Mouse (Mus musculus) CH12.LX (cell line): ENCODE results near the gene Nectin2. TPM values are rescaled to one million over a fixed set of nuclear protein-coding genes. Genes with fewer than 3 reads are reported as not detected.
A peak's percentile ranks its signal among the peaks of the same experiment; 100 is the strongest.

Experiments
- DNase-seq: peaks from one replicate; pipeline ENCODE4 v3.0.0-alpha.2; 2013; ENCODE audit errors: extremely low read depth
- H3K27ac ChIP-seq: 2 replicates; pipeline ENCODE4 v1.5.1; 2012; ENCODE audit warnings: low read depth, mild to moderate bottlenecking, control low read depth, moderate library complexity; ENCODE audit not compliant: insufficient read depth
- H3K27me3 ChIP-seq: replicated peaks from 2 replicates; pipeline ENCODE3; 2012; ENCODE audit warnings: inconsistent platforms
- H3K36me3 ChIP-seq, 2 experiments: replicated peaks in 1 of 2; 2 replicates each; pipeline versions ENCODE3 to v1.6.1; 2012; ENCODE audit warnings: inconsistent platforms in 1 of 2, low read length in 1 of 2, mild to moderate bottlenecking in 1 of 2, mixed read lengths in 1 of 2, moderate library complexity in 1 of 2; ENCODE audit not compliant: control insufficient read depth in 1 of 2, insufficient read depth in 1 of 2
- H3K4me1 ChIP-seq, 2 experiments: 2 replicates each; pipeline ENCODE4 v1.6.1; 2012; ENCODE audit warnings: inconsistent platforms in 1 of 2, moderate library complexity in 1 of 2; ENCODE audit not compliant: insufficient read depth in 2 of 2, control insufficient read depth in 1 of 2
- H3K4me2 ChIP-seq: 2 replicates; pipeline ENCODE4 v1.6.1; 2012; ENCODE audit warnings: low read depth, mild to moderate bottlenecking, control low read depth; ENCODE audit not compliant: poor library complexity, insufficient read depth, severe bottlenecking
- H3K4me3 ChIP-seq, 3 experiments: fragments of 150-350 bp in 1 of 3; sonication (generic) in 1 of 3; replicated peaks in 1 of 3; 2 replicates each; pipeline versions ENCODE3 to v1.5.1; 2011 to 2012; ENCODE audit warnings: low read depth in 2 of 3, low read length in 2 of 3, mild to moderate bottlenecking in 2 of 3, moderate library complexity in 2 of 3, control low read depth in 1 of 3, improper control_type of control experiment in 1 of 3, inconsistent platforms in 1 of 3, mixed read lengths in 1 of 3; ENCODE audit not compliant: poor library complexity in 1 of 3
- H3K79me2 ChIP-seq: replicated peaks from 2 replicates; pipeline ENCODE4 v1.6.1; 2012; ENCODE audit warnings: mild to moderate bottlenecking, moderate library complexity; ENCODE audit not compliant: control insufficient read depth, poor library complexity, insufficient read depth, severe bottlenecking; ENCODE audit errors: extremely low read depth
- H3K9ac ChIP-seq: 2 replicates; pipeline ENCODE4 v1.6.1; 2012; ENCODE audit warnings: low read depth, mild to moderate bottlenecking, control low read depth, moderate library complexity; ENCODE audit not compliant: insufficient read depth
- H3K9me3 ChIP-seq: replicated peaks from 2 replicates; pipeline ENCODE3; 2012; ENCODE audit warnings: low read length, inconsistent platforms, mixed read lengths
- CHD2 ChIP-seq: IDR thresholded peaks from 2 replicates; pipeline ENCODE4 v1.6.1; 2011; ENCODE audit warnings: low read length, improper control_type of control experiment
- CTCF ChIP-seq, 2 experiments: IDR thresholded peaks in 1 of 2; conservative IDR thresholded peaks in 1 of 2; 2 replicates each; pipeline ENCODE4 v1.5.1; 2011 to 2012; ENCODE audit warnings: low read depth in 2 of 2, low read length in 2 of 2, improper control_type of control experiment in 1 of 2, inconsistent platforms in 1 of 2, mild to moderate bottlenecking in 1 of 2, moderate library complexity in 1 of 2
- ELF1 ChIP-seq: IDR thresholded peaks from 2 replicates; pipeline ENCODE4 v1.6.1; 2014; ENCODE audit warnings: low read depth, mild to moderate bottlenecking, inconsistent platforms, low read length, improper control_type of control experiment
- EP300 ChIP-seq: IDR thresholded peaks from 2 replicates; pipeline ENCODE4 v1.6.1; 2011; ENCODE audit warnings: low read length, improper control_type of control experiment
- ETS1 ChIP-seq: conservative IDR thresholded peaks from 2 replicates; pipeline ENCODE4 v1.6.1; 2012; ENCODE audit warnings: low read depth, mild to moderate bottlenecking, inconsistent platforms, low read length, improper control_type of control experiment, moderate library complexity
- HCFC1 ChIP-seq: IDR thresholded peaks from 2 replicates; pipeline ENCODE4 v1.6.1; 2012; ENCODE audit warnings: low read depth, mild to moderate bottlenecking, inconsistent platforms, low read length, improper control_type of control experiment
- IRF4 ChIP-seq: IDR thresholded peaks from 2 replicates; pipeline ENCODE4 v1.6.1; 2014; ENCODE audit warnings: low read depth, mild to moderate bottlenecking, inconsistent platforms, low read length, improper control_type of control experiment
- MAFK ChIP-seq: IDR thresholded peaks from 2 replicates; pipeline ENCODE4 v1.6.1; 2011; ENCODE audit warnings: low read length, improper control_type of control experiment; ENCODE audit not compliant: insufficient replicate concordance
- MAX ChIP-seq: IDR thresholded peaks from 2 replicates; pipeline ENCODE4 v1.6.1; 2011; ENCODE audit warnings: low read length, improper control_type of control experiment
- NELFE ChIP-seq: IDR thresholded peaks from 2 replicates; pipeline ENCODE4 v1.6.1; 2011; ENCODE audit warnings: low read depth, low read length, improper control_type of control experiment
- POLR2A ChIP-seq: IDR thresholded peaks from 2 replicates; pipeline ENCODE4 v1.6.1; 2011; ENCODE audit warnings: low read depth, mild to moderate bottlenecking, improper control_type of control experiment, low read length
- RCOR1 ChIP-seq: conservative IDR thresholded peaks from 2 replicates; pipeline ENCODE4 v1.6.1; 2012; ENCODE audit warnings: low read depth, mild to moderate bottlenecking, inconsistent platforms, low read length, improper control_type of control experiment
- TBP ChIP-seq: conservative IDR thresholded peaks from 2 replicates; pipeline ENCODE4 v1.6.1; 2011; ENCODE audit warnings: low read depth, low read length, improper control_type of control experiment
- TCF12 ChIP-seq: IDR thresholded peaks from 2 replicates; pipeline ENCODE4 v1.6.1; 2014; ENCODE audit warnings: low read depth, mild to moderate bottlenecking, inconsistent platforms, low read length, improper control_type of control experiment
- ZKSCAN1 ChIP-seq: IDR thresholded peaks from 2 replicates; pipeline ENCODE4 v1.6.1; 2012; ENCODE audit warnings: low read depth, inconsistent platforms, low read length, improper control_type of control experiment, borderline replicate concordance
- ZNF384 ChIP-seq: IDR thresholded peaks from 2 replicates; pipeline ENCODE4 v1.6.1; 2012; ENCODE audit warnings: low read depth, low read length, improper control_type of control experiment, inconsistent platforms
- dilution Hi-C: fragments of 300-500 bp; cut with MboI; formaldehyde crosslinking; loops from 2 replicates; pipeline ENCODE4 v1.14.3; 2020; ENCODE audit warnings: low sequenced_read_pairs; ENCODE audit not compliant: extremely low pct_unique_long_range_greater_than_20kb, extremely low pct_ligation_motif_present
- in situ Hi-C: fragments of 300-500 bp; cut with MboI; formaldehyde crosslinking; loops from 3 replicates; pipeline ENCODE4 v1.14.3; 2019; ENCODE audit warnings: low sequenced_read_pairs, low pct_ligation_motif_present, low pct_unique_long_range_greater_than_20kb, mixed read lengths
- polyA plus RNA-seq: library from polyadenylated mRNA; unstranded; fragments of >175 nt; gene quantifications from 2 replicates; pipeline ENCODE4 v1.2.1, GENCODE M21; 2012; ENCODE audit warnings: low read depth; ENCODE audit not compliant: insufficient read length
- total RNA-seq, 2 experiments: library from RNA; depleted of rRNA; stranded (reverse); fragments of 300-350 nt in 1 of 2; fragments of >200 nt in 1 of 2; gene quantifications; 2 replicates each; pipeline ENCODE4 v1.2.3; 2012 to 2014

The Nectin2 gene
- total and polyA plus RNA-seq, 3 experiments: 3.0 to 14.1 (median 6.3) TPM

DNA sequence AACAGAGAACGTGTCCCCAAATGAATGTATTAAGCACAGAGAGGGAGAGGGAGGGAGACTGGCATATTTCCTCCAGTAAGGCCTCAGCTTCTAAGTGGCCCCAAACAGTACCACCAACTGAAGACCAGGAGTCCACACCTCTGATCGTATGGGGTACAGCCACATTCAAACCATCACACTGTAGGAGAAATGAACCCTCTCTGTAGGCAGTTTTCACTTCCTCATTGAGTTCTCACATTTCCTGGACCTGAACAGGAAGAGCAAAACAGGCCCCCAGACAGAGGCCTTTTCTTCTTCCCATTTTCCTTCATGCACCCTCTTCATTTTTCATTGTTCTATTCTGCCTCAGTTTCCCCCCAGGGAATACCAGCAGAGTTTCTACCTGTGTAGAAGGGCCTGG, 82.8 kb downstream of the Nectin2 start:
- Histone ChIP-seq H3K9ac (no peak overlapping the region), H3K9me3 (no peaks in the 10 kb centered on the region), H3K79me2 (peaks cover 22% of the 10 kb centered on the region), H3K4me2 (no peak overlapping the region), H3K36me3 (peaks cover 5% of the 10 kb centered on the region in 2 experiments), H3K27ac (peak overlapping the region; percentile 72), H3K4me1 (peaks cover 14 to 45% of the 10 kb centered on the region in 2 experiments; a peak in 3 of 4 replicates), H3K4me3 (no peak overlapping the region), H3K27me3 (peaks cover 2% of the 10 kb centered on the region)
- dilution Hi-C loops (no loop called here), in situ Hi-C loops (loop anchor here (5.0 kb wide), 2 partner anchors 45 to 205 kb away; no protein-coding TSS in a partner anchor)
- peak; percentile 52 for DNase-seq
- no peak for TF ChIP-seq CTCF (conservative IDR thresholded peaks at IDR 0.05 in 1 of 2, IDR thresholded peaks at IDR 0.05 in 1 of 2; ENCODE audit: low read depth in 2 of 2, low read length in 2 of 2)
- TF ChIP-seq HCFC1: 0 out of 2 replicates have a peak, but pooled peaks have one; percentile 22
- peak; percentile 79 for TF ChIP-seq ELF1
- peak; percentile 45; the same call in 1 of the 2 replicates for TF ChIP-seq MAFK
- TF ChIP-seq MAX: peak; percentile 50; the same call in 1 of the 2 replicates
- TF ChIP-seq NELFE: peak; percentile 26; the same call in 1 of the 2 replicates
- TF ChIP-seq CHD2: peak; percentile 50; the same call in 1 of the 2 replicates
- 0 out of 2 replicates have a peak, but pooled peaks have one; percentile 37 for TF ChIP-seq TBP
- peak; percentile 91 for TF ChIP-seq IRF4
- no peak for TF ChIP-seq POLR2A
- TF ChIP-seq EP300: peak; percentile 87
- no peak for TF ChIP-seq ETS1
- TF ChIP-seq ZKSCAN1: no peak; the same call in 1 of the 2 replicates
- 0 out of 2 replicates have a peak, but pooled peaks have one; percentile 31 for TF ChIP-seq TCF12
- 0 out of 2 replicates have a peak, but pooled peaks have one; percentile 67 for TF ChIP-seq RCOR1

- Histone ChIP-seq H3K27me3 (peaks cover 2% of the 10 kb centered on the region), H3K9ac (no peak overlapping the region), H3K4me2 (no peak overlapping the region), H3K79me2 (peaks cover 29% of the 10 kb centered on the region), H3K9me3 (no peaks in the 10 kb centered on the region), H3K36me3 (peaks cover 9 to 12% of the 10 kb centered on the region in 2 experiments), H3K4me3 (no peak overlapping the region), H3K27ac (peak overlapping the region; percentile 72), H3K4me1 (peaks cover 14 to 49% of the 10 kb centered on the region in 2 experiments; a peak in 3 of 4 replicates)
- in situ Hi-C loops: loop anchor here (5.0 kb wide), 2 partner anchors 46 to 206 kb away; no protein-coding TSS in a partner anchor
- dilution Hi-C loops: no loop called here
- DNase-seq: peak; percentile 62
- TF ChIP-seq ZNF384 (peak; percentile 65), CTCF (conservative IDR thresholded peaks at IDR 0.05 in 1 of 2, IDR thresholded peaks at IDR 0.05 in 1 of 2; ENCODE audit: low read depth in 2 of 2, low read length in 2 of 2) (peak in 1 of 2 experiments; percentile 42; a peak in 2 of 4 replicates), TCF12 (no peak)
Measured at GRCm38 (mm10) chr7:19666750-19667149, 83.5 kb downstream of the Nectin2 start.

Other genes starting within 250 kb of the Nectin2 start
Only the 20 nearest of the 25 such genes appear.
- gene Ppp1r37, start 187.4 kb downstream of the Nectin2 start, total RNA-seq (2012; rRNA removed): 13.8 and 14.2 TPM in 2 replicates
- 7.3 and 7.7 TPM in 2 replicates for gene Ppp1r37, start 187.4 kb downstream of the Nectin2 start, total RNA-seq (2014; rRNA removed)
- gene Ppp1r37, start 187.4 kb downstream of the Nectin2 start, polyA plus RNA-seq: 15.7 and 16.5 TPM in 2 replicates
- 26.5 and 30.0 TPM in 2 replicates for gene Zfp296, start 173.2 kb downstream of the Nectin2 start, total RNA-seq (2012; rRNA removed)
- 8.6 and 10.7 TPM in 2 replicates for gene Zfp296, start 173.2 kb downstream of the Nectin2 start, total RNA-seq (2014; rRNA removed)
- gene Zfp296, start 173.2 kb downstream of the Nectin2 start, polyA plus RNA-seq: 37.6 and 44.0 TPM in 2 replicates
- 52.5 and 63.2 TPM in 2 replicates for gene Gemin7, start 172.9 kb downstream of the Nectin2 start, total RNA-seq (2012; rRNA removed)
- 89.6 and 101 TPM in 2 replicates for gene Gemin7, start 172.9 kb downstream of the Nectin2 start, total RNA-seq (2014; rRNA removed)
- gene Gemin7, start 172.9 kb downstream of the Nectin2 start, polyA plus RNA-seq: 59.3 and 64.4 TPM in 2 replicates
- gene Clasrp, start 146.0 kb downstream of the Nectin2 start, total RNA-seq (2012; rRNA removed): 43.4 and 45.4 TPM in 2 replicates
- 14.5 and 17.5 TPM in 2 replicates for gene Clasrp, start 146.0 kb downstream of the Nectin2 start, total RNA-seq (2014; rRNA removed)
- gene Clasrp, start 146.0 kb downstream of the Nectin2 start, polyA plus RNA-seq: 59.4 and 62.6 TPM in 2 replicates
- gene Relb, start 121.0 kb downstream of the Nectin2 start, total RNA-seq (2012; rRNA removed): 37.8 and 58.1 TPM in 2 replicates
- gene Relb, start 121.0 kb downstream of the Nectin2 start, total RNA-seq (2014; rRNA removed): 41.5 and 44.0 TPM in 2 replicates
- 50.6 and 59.6 TPM in 2 replicates for gene Relb, start 121.0 kb downstream of the Nectin2 start, polyA plus RNA-seq
- gene Clptm1, start 85.5 kb downstream of the Nectin2 start, total RNA-seq (2012; rRNA removed): 43.6 and 43.9 TPM in 2 replicates
- gene Clptm1, start 85.5 kb downstream of the Nectin2 start, total RNA-seq (2014; rRNA removed): 33.8 and 34.0 TPM in 2 replicates
- gene Clptm1, start 85.5 kb downstream of the Nectin2 start, polyA plus RNA-seq: 54.7 and 70.9 TPM in 2 replicates
- gene Apoc2, start 72.5 kb downstream of the Nectin2 start, total RNA-seq (2012; rRNA removed): not detected in 2 replicates
- not detected in 2 replicates for gene Apoc2, start 72.5 kb downstream of the Nectin2 start, total RNA-seq (2014; rRNA removed)
- gene Apoc2, start 72.5 kb downstream of the Nectin2 start, polyA plus RNA-seq: not detected in 2 replicates
- gene Gm44805, start 69.1 kb downstream of the Nectin2 start, total RNA-seq (2012; rRNA removed): not detected in 2 replicates
- gene Gm44805, start 69.1 kb downstream of the Nectin2 start, total RNA-seq (2014; rRNA removed): not detected in 2 replicates
- gene Gm44805, start 69.1 kb downstream of the Nectin2 start, polyA plus RNA-seq: not detected in 2 replicates
- not detected in 2 replicates for gene Apoc4, start 69.0 kb downstream of the Nectin2 start, total RNA-seq (2012; rRNA removed)
- gene Apoc4, start 69.0 kb downstream of the Nectin2 start, total RNA-seq (2014; rRNA removed): not detected in 2 replicates
- not detected in 2 replicates for gene Apoc4, start 69.0 kb downstream of the Nectin2 start, polyA plus RNA-seq
- not detected in 2 replicates for gene Apoc1, start 57.8 kb downstream of the Nectin2 start, total RNA-seq (2012; rRNA removed)
- not detected in 2 replicates for gene Apoc1, start 57.8 kb downstream of the Nectin2 start, total RNA-seq (2014; rRNA removed)
- gene Apoc1, start 57.8 kb downstream of the Nectin2 start, polyA plus RNA-seq: not detected in 2 replicates
- 10.0 and 10.5 TPM in 2 replicates for gene Apoe, start 51.3 kb downstream of the Nectin2 start, total RNA-seq (2012; rRNA removed)
- 6.2 and 6.4 TPM in 2 replicates for gene Apoe, start 51.3 kb downstream of the Nectin2 start, total RNA-seq (2014; rRNA removed)
- 16.7 and 21.4 TPM in 2 replicates for gene Apoe, start 51.3 kb downstream of the Nectin2 start, polyA plus RNA-seq
- gene Tomm40, start 35.0 kb downstream of the Nectin2 start, total RNA-seq (2012; rRNA removed): 179 and 214 TPM in 2 replicates
- gene Tomm40, start 35.0 kb downstream of the Nectin2 start, total RNA-seq (2014; rRNA removed): 115 TPM in 2 replicates
- 197 and 221 TPM in 2 replicates for gene Tomm40, start 35.0 kb downstream of the Nectin2 start, polyA plus RNA-seq
- gene Bcam, start 20.5 kb upstream of the Nectin2 start, total RNA-seq (2012; rRNA removed): 8.2 and 10.9 TPM in 2 replicates
- gene Bcam, start 20.5 kb upstream of the Nectin2 start, total RNA-seq (2014; rRNA removed): 2.4 and 3.0 TPM in 2 replicates
- 4.8 and 5.3 TPM in 2 replicates for gene Bcam, start 20.5 kb upstream of the Nectin2 start, polyA plus RNA-seq
- 30.8 and 38.9 TPM in 2 replicates for gene Cblc, start 46.3 kb upstream of the Nectin2 start, total RNA-seq (2012; rRNA removed)
- gene Cblc, start 46.3 kb upstream of the Nectin2 start, total RNA-seq (2014; rRNA removed): 6.4 and 7.2 TPM in 2 replicates
- 12.7 and 13.4 TPM in 2 replicates for gene Cblc, start 46.3 kb upstream of the Nectin2 start, polyA plus RNA-seq
- 15.8 and 18.8 TPM in 2 replicates for gene Bcl3, start 72.3 kb upstream of the Nectin2 start, total RNA-seq (2012; rRNA removed)
- 3.2 and 3.8 TPM in 2 replicates for gene Bcl3, start 72.3 kb upstream of the Nectin2 start, total RNA-seq (2014; rRNA removed)
- gene Bcl3, start 72.3 kb upstream of the Nectin2 start, polyA plus RNA-seq: 17.9 and 25.2 TPM in 2 replicates
- 0.59 TPM in 1 of 2 replicates, not detected in the other for gene Gm19345, start 101.5 kb upstream of the Nectin2 start, total RNA-seq (2012; rRNA removed)
- not detected in 2 replicates for gene Gm19345, start 101.5 kb upstream of the Nectin2 start, total RNA-seq (2014; rRNA removed)
- gene Gm19345, start 101.5 kb upstream of the Nectin2 start, polyA plus RNA-seq: 4.1 and 4.3 TPM in 2 replicates
- 2.5 and 3.2 TPM in 2 replicates for gene Ceacam16, start 110.8 kb upstream of the Nectin2 start, total RNA-seq (2012; rRNA removed)
- gene Ceacam16, start 110.8 kb upstream of the Nectin2 start, total RNA-seq (2014; rRNA removed): 0.88 and 1.1 TPM in 2 replicates
- gene Ceacam16, start 110.8 kb upstream of the Nectin2 start, polyA plus RNA-seq: 6.8 and 7.7 TPM in 2 replicates
- gene Ceacam19, start 137.5 kb upstream of the Nectin2 start, total RNA-seq (2012; rRNA removed): 0.04 and 0.08 TPM in 2 replicates
- gene Ceacam19, start 137.5 kb upstream of the Nectin2 start, total RNA-seq (2014; rRNA removed): not detected in 2 replicates
- not detected in 2 replicates for gene Ceacam19, start 137.5 kb upstream of the Nectin2 start, polyA plus RNA-seq
- 15.0 and 15.4 TPM in 2 replicates for gene Pvr, start 170.7 kb upstream of the Nectin2 start, total RNA-seq (2012; rRNA removed)
- gene Pvr, start 170.7 kb upstream of the Nectin2 start, total RNA-seq (2014; rRNA removed): 12.7 and 13.1 TPM in 2 replicates
- 8.8 and 13.2 TPM in 2 replicates for gene Pvr, start 170.7 kb upstream of the Nectin2 start, polyA plus RNA-seq
- gene Igsf23, start 200.3 kb upstream of the Nectin2 start, total RNA-seq (2012; rRNA removed): 0.08 TPM in 1 of 2 replicates, not detected in the other
- not detected in 2 replicates for gene Igsf23, start 200.3 kb upstream of the Nectin2 start, total RNA-seq (2014; rRNA removed)
- not detected in 2 replicates for gene Igsf23, start 200.3 kb upstream of the Nectin2 start, polyA plus RNA-seq